Mouse (Mus musculus) spleen, adult 2 months (tissue): ENCODE measurements at regions not wholly inside any gene's neighbourhood (a gene's known extent, or its start where the extent isn't known, plus 50 kb on each side); places are given as distances from the start of the nearest gene placed in this dataset.

Source experiments
- CTCF ChIP-seq: fragments of 200-500 bp; IDR thresholded peaks from 2 replicates; pipeline ENCODE4 v1.5.1; 2011; ENCODE audit warnings: mild to moderate bottlenecking, inconsistent platforms; ENCODE audit not compliant: insufficient read depth, insufficient read length, insufficient replicate concordance; ENCODE audit errors: extremely low read depth
- POLR2A ChIP-seq: fragments of 200-500 bp; IDR thresholded peaks from 2 replicates; pipeline ENCODE4 v1.6.1; 2011; ENCODE audit warnings: low read depth, low read length, inconsistent platforms

DNA sequence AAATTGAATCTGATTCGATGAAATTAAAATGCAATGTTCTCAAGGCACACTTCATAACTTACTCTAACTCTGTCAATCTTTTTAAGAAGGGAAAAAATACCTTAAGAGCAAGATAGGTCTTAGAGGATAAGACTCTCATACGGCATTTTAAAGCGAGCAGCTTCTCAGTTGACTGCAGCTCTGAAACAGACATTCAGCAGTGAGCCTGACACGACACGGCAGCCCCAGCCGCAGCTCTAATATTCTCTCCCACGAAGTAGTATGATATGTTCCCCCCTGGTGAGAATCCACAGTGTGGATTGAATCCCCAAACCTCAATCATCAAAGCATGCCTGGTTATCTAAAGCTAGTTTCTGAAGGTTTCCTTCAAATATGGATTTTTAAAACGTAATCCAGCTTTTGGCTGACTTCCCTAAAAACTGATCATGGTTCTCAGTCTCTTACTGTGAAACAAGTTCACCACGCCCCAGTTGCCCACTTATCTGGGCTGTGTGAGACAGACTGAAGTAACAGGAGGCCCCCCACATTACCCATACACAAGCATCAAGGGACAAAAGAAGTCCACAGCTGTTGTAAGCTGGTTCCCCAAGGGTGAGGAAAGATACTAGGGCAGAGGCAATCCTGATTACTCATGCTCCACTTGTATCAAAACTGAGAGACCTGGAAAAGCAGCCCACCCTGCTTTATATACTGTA is 182.8 kb upstream of the Tas2r134 start:
- no peak for TF ChIP-seq POLR2A
- no peak for TF ChIP-seq CTCF
